Mouse (Mus musculus) brain, embryonic 18.5 days (tissue): ENCODE results near the gene Hnrnpul1.
"Not testable (repeated sequence)": the region's sequence is repeated elsewhere in the genome, so short reads cannot be mapped to it uniquely, and the experiment has no call there.

ENCODE experiments used
- DNase-seq: peaks from one replicate; pipeline ENCODE4 v3.0.0-alpha.2; 2012; ENCODE audit warnings: low read depth, low spot score

Gene Hnrnpul1

GRCm38 (mm10) chr7:25754738-25755467 lies at the start of gene Hnrnpul1:
Gene Hnrnpul1 (minus strand): TSS chr7:25754757.
- peak; percentile 99 for DNase-seq

- no peak for DNase-seq
Measured at GRCm38 (mm10) chr7:25803460-25803859, 48.9 kb upstream of the Hnrnpul1 start.

- no peak for DNase-seq
Measured at GRCm38 (mm10) chr7:25802241-25803125, 47.9 kb upstream of the Hnrnpul1 start.

DNA sequence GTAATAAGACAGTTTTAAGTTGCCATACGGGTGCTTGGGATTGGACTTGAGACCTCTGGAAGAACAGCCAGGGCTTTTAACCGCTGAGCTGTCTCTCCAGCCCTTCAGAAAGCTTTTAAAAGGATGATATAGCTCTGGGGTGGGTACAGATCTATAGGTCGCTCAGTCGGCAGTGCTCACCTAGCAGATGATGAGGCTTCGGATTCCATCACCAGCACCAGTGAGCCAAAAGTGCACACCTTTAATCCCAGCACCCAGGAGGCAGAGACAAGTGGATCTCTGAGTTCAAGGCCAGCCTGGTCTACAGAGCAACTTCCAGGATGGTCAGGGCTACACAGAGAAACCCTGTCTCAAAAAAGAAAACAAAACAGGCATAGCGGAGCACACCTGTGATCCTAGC lies 46.5 kb upstream of the Hnrnpul1 start:
- DNase-seq: no peak

DNA sequence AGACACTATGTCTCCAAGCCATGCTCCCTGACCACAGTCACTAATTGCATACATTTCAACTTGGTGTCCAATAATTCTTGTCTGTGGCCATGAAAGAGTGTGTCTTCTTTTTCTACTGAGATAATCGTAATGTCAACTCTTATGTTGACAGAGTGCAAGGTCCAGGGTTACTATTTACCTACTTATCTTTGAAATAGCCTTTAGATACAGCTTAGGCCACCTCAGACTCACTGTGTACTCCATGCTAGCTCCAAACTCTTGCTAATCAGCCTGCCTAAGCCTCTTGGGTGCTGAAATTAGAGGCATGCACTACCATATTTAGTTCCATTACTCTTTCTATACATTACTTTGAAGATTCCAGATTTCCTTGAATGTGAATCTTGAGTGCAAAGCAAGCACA lies 44.8 kb upstream of the Hnrnpul1 start:
- no peak for DNase-seq

DNA sequence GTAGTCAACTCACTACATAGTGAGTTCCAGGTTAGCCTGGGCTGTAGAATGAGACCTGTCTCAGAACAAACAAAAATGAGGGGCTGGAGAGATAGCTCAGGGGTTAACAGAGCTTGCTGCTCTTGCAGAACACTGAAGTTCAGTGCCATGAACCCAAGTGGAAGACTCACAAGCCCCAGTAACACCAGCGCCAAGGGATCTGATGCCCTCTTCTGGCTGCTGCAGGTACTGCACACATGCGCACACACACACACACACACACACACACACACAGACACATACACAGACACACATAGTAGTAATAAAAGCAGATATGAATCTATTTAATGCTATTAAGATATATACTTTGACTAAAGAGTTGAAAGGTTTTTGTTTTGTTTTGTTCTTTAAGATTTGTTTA lies 44.0 kb upstream of the Hnrnpul1 start:
- no peak for DNase-seq

DNA sequence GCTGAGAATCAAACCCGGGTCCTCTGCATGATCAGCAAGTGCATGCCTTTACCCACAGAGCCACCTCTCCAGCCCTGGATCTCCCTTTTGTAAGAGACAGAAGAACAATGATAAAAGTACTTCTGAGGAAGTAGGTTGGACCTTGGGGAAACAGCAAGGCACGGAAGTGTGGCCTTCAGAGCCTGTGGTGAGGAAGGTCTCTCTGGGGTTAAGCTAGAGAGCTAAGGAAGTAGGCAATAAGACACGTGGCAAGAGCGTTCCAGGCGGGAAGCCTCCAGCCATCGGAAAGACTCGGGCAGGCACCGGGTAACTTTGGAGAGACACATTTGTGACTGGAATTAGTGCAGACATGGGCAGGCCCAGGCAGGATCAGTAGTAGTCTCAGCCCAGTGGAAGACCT lies 40.2 kb upstream of the Hnrnpul1 start:
- no peak for DNase-seq

DNA sequence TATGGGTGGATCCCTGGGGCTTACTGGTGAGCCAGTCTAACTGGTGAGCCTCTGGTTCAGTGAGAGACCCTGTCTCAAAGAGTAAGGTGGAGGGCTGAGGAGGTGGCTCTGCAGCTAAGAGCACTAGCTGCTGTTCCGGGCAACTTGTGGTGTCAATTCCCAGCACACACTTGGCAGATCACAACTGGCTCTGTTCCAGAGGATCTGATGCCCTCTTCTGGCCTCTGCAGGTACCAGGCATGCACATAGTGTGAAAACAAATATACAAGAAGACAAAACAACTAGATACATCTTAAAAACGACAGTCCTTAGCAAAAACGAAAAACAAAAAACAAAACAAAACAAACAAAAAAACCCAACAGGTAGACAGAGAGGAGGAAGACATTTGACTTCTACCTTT lies 39.1 kb upstream of the Hnrnpul1 start:
- DNase-seq: no peak

DNA sequence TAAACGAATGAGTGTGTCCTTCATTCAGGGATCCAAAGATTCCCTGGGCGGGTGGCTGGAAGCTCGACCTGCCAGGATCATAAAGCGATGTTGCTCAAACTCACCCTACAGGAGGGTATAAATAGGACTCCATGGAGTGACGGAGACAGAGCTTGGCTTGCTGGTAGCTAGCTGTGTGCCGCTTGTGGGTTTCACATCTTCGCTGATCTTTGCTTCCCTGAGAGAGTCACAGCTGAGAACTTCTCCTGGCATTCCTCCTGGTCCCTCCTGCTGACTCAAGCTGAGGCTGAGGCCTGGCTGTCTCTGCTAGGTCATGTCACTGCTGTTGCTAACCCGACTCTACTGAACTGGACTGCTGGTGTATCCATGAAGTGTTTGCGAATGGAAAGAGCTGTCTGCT lies 38.4 kb upstream of the Hnrnpul1 start:
- not testable (repeated sequence) for DNase-seq

DNA sequence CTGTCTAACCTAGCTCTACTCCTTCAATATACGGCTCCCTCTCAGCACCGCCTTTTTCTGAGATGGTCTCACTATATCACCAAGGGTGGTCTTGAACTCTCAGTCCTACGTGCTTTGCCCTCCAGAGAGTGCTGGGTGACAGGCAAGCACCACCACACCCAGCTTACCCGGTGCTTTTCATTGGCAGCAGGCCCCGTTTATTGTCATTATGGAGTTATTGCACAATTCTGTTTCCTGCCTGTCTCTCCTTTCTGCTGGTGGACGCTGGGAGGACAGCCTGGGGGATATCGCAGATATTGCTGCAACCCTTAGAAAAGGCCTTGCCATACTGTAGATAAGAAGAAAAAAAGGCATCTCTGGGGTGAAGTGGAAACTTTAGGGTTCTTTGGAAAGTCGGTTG lies 36.1 kb upstream of the Hnrnpul1 start:
- DNase-seq: no peak

GRCm38 (mm10) chr7:25789129-25789440 lies 34.5 kb upstream of the Hnrnpul1 start:
- DNase-seq: no peak

- no peak for DNase-seq
Measured at GRCm38 (mm10) chr7:25788220-25789128, 33.9 kb upstream of the Hnrnpul1 start, which contains the start of gene Axl. Gene Axl (minus strand): TSS chr7:25788705.

DNA sequence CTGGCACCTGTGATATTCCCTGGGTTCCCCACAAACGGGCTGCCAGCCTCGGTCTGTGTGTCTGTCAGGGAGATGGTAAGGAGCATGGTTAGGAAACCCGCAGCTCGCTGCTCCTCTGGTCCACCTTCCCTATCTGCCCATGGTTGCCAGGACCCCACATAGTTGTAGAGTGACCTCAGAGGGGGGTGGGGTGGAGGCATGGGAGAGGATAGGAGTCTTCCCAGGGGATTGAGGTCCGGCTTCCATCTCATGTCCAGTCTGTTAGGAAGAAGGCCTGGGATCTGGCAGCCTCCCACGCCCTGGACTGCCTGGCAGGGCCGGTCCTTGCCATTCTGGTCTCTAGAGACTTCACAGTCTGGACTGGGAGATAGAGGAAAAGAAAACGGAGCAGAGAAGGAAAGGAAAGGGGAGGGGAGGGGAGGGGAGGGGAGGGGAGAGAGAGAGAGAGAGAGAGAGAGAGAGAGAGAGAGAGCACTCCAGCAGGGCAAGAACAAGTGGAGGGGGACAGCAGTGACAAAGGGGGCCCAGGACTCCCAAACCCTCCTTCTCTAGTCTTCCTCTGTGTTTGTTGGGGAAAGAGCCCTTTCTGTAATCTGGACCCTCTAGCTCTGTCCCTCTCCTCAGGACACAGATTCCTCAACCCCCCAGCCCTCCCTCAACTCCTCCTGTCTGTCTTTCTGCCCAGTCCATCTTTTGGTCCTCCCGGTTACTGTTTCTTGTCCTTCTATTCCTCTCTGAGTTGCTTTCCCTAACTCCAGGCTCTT lies 33.1 kb upstream of the Hnrnpul1 start:
- no peak for DNase-seq

- DNase-seq: no peak
Measured at GRCm38 (mm10) chr7:25786974-25787373, 32.4 kb upstream of the Hnrnpul1 start.

- DNase-seq: no peak
Measured at GRCm38 (mm10) chr7:25785752-25786151, 31.2 kb upstream of the Hnrnpul1 start.

GRCm38 (mm10) chr7:25784808-25785207 lies 30.3 kb upstream of the Hnrnpul1 start:
- DNase-seq: no peak

DNA sequence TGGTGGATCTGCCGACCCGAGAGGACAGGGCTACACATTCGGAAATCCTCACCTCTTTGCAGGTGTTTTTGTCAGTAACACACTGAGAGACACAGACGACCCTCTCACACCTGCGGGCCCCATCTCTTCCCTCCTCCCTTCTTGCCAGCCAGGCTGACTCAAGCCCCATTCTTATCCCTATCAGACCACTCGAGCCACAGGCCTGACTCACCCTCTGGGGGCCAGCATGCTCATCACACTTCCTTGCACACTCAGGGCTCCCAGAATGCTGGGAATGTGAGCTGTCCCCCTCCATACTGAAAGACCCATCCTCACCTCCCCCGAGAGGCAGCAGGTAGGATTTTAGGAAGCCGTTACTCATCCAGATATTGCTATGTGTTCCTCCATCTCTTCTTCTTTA lies 29.2 kb upstream of the Hnrnpul1 start:
- DNase-seq: no peak

- DNase-seq: no peak
Measured at GRCm38 (mm10) chr7:25782744-25783143, 28.2 kb upstream of the Hnrnpul1 start.

DNA sequence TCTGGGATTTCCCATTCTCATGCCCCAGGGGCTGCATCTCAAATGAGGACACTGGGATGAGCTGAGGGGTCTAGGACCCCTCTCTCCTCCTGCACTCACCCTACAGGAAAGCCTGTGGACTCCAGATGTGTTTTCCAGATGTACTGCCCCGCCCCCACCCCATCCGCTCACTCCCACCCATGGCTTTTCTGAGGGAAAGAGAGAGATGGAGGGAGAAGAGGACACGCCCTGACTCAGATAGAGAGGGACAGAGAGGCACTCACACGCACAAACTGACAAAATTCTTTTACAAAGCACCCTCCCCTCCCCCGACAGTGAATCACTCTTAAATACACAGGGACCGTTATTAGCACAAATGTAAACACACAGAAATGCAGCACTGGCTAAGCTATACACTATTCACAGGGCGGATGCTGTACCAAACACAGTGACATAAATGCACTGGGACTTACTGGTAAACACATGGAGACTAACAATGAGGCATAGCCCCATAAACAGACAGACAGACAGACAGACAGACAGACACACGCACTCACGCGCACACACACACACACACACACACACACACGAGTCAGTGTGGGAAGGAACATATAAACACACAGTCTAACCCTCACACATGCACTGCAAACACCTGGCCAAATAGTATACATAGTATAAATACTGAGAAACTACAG lies 27.5 kb upstream of the Hnrnpul1 start:
- no peak for DNase-seq

DNA sequence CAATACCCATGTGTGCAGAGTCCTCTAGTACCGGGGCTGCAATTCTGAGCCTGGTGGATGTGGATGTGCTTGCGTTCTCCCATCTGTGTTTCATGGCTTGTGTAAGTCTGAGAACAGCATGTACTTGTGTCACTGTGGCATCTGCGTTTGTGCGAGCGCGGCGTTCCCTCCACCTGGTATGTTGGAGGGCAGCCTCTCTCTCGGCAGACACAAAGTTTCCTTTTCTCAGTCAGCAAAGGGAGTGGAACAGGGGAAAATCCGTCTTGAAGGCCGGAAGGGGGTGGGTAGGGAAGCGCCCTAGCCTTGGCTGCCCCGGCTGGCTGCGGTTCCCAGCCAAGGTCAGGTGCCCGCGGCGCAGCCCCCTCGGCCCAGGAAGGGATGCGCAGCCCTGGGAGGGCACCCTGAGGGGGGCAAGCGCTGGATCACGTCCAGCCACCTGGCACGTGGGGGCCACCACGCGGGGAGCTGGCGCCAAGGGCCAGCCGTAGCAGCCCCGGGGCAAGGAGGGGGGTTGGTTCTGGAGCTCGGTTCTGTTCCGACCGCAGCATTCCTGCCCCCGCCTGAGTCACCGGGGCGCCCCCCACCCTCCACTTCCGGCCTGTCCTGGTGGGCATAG lies 26.9 kb upstream of the Hnrnpul1 start:
- DNase-seq: peak; percentile 60
